Mouse (Mus musculus): Measurements from ENCODE around the gene Zfp553.
A peak's percentile ranks its signal among the peaks of the same experiment; 100 is the strongest.
"Not testable (repeated sequence)": the region's sequence is repeated elsewhere in the genome, so short reads cannot be mapped to it uniquely, and the experiment has no call there.

Zfp553 gene

GRCm38 (mm10) chr7:127233765-127234164 lies 904 bp downstream of the Zfp553 start:
- no peak for DNase-seq

- DNase-seq, result no peak
These were observed 1.9 kb downstream of the Zfp553 start for GRCm38 (mm10) chr7:127234777-127235176.

- DNase-seq, result no peak
These were observed 10.6 kb downstream of the Zfp553 start for GRCm38 (mm10) chr7:127243361-127243867.

DNA sequence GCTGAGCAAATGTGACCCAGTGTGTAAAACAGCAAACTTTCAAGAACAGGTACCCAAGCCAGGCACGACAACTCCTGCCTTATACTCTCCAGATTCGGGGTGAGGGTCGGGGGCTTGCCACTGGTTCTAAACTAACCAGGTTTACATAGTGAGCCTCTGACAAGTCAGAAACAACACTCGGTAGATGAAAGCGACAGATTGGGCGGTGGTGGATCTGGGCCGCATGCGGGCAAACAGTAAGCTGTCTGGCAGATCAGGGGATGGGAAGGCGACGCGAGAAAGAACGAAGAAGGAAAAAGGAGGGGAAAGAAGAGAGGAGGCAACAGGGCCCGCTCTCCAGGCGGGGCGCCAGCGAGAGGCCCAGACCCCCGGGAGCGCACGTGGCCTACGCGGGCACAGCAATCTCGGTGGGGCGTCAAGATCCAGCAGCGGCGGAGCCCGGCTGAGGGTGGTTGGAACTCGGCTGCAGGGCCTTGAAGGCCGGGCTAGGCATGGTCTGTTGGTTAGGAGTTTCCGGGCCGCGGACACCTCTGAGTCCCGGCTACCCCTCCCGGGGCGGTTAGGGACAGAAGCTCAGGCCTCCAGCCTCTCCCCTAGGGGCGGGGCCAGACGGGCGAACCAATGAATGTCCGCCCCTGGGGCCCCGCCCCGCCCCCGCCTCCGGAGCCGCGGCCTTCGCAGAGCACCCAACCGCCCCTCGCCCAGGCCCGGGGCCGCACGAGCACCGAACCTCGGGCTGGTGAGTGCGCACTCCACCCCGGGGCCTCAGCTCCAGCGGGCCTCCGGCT lies 11.2 kb downstream of the Zfp553 start, which contains the start of gene Zfp771:
TSS of gene Zfp771 (plus strand) at position 405 of the 788 bp plus-strand sequence.
- peak; percentile 92 to 98 for DNase-seq

DNA sequence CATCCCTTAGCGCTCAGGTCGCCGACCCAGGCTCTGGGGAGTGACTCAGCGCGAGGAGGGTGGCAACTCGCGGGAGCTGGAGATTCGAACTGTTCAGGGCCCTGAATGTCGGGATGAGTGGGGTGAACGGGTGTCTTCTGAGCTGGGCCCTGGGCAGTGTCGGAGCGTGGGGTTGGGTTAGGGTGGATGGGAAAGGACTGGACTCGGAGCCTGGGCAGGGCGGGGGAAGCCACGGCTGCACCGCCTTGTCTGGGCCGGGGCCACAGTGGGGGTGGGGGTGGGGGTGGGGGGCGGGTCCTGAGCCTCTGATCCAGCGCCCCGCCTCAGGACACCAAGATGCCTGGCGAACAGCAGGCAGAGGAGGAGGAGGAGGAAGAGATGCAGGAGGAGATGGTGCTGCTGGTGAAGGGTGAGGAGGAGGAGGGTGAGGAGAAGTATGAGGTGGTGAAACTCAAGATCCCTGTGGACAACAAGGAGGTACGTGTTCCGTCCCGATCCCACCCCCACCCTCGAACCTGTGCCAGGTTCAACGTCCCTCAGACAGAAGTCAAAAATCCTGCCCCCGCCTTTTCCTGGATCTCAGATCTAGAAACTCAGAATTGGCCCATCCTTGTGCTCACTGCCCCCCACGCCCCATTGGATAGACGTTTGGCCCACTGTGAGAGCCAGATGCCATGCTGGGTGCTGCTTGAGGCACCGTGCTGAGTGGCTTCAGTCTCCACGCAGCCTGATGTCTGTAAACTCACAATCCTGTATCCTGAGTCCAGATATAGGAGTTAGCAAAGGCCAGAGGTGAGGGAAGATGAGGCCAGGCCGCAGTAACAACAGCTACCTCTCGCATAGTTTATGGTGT lies 12.0 kb downstream of the Zfp553 start:
- DNase-seq, result peak in 1 of 2 experiments; percentile 18

DNA sequence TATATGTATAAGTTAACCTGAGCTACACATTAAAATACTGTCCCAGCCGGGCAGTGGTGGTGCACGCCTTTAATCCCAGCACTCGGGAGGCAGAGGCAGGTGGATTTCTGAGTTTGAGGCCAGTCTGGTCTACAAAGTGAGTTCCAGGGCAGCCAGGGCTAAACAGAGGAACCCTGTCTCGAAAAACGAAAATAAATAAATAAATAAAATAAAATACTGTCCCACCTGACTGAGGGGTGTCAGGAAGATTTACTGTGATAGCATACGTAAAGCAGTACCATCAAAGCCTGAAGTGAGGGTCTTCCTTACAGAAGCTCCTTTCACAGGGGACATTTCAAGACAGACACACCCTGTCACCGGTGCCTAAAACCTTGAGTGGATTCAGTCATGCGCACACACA lies 17.6 kb downstream of the Zfp553 start:
- not testable (repeated sequence) for DNase-seq

GRCm38 (mm10) chr7:127252414-127252813 lies 19.6 kb downstream of the Zfp553 start:
- DNase-seq, result no peak

- peak in 1 of 2 experiments; percentile 29 for DNase-seq
These were observed 20.5 kb downstream of the Zfp553 start for GRCm38 (mm10) chr7:127253341-127253740.

GRCm38 (mm10) chr7:127253821-127254769 lies 21.2 kb downstream of the Zfp553 start:
- DNase-seq, result peak; percentile 95 to 96

DNA sequence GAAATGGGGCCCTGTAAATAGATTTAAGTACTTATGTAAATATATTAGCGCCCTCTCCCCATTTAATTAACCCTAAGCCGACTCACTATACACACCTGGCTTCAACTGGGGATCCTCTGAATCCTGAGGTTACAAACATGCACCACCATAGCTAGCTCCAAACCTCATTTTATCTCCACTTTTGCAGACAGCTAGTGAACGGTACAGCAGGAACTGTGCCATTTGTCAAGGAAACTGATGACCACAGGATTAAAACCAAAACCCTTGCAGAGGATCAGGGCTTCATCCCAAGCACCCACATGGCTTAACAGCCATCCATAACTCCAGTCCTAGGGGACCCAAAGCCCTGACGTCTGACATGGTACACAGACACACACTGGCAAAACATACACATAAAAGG lies 22.1 kb downstream of the Zfp553 start:
- DNase-seq, result no peak

- no peak for DNase-seq
These were observed 23.1 kb downstream of the Zfp553 start for GRCm38 (mm10) chr7:127255965-127256364.

DNA sequence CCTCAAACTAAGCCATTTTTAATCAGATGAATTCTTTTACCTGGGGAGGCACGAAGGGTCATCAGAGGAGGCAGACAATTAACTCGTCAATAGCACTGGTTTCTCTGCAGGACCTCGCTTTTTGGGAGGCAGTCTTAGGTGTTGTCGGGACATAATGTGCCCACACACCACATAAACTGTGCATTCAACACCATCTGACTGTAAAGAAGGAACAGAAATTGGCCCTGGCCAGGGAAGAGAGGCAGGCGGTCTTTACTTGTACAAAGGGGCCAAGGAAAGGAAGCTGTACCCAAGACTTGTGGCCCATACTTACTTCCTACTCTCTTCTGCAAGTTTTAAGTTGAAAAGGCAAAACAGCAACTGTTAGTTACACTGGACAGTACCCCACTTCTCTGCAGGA lies 23.7 kb downstream of the Zfp553 start:
- no peak for DNase-seq

GRCm38 (mm10) chr7:127259186-127259905 lies 26.5 kb downstream of the Zfp553 start:
- DNase-seq, result no peak

- DNase-seq, result peak; percentile 97 to 98
These were observed 27.6 kb downstream of the Zfp553 start, which contains the start of gene Dctpp1 for GRCm38 (mm10) chr7:127260309-127261111. Gene Dctpp1 (minus strand): TSS chr7:127260709.

- DNase-seq, result no peak
These were observed 29.5 kb downstream of the Zfp553 start for GRCm38 (mm10) chr7:127262218-127262961.

DNA sequence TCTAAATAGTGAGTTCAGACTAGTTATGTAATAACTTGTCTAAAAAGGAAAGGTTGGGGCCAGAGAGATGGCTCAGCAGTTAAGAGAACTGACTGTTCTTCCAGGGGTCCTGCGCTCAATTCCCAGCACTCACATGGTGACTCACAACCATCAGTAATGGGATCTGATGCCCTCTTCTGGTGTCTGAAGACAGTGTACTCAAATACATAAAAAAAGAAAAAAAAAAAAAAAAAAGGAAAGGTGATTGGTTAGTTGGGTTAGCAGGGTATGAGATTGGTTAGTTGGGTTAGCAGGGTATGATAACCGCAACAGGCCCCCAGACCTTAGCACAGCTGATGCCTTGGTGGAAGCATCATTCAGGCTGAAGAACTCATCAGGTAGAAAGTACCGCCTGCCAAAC lies 30.7 kb downstream of the Zfp553 start:
- DNase-seq, result no peak

DNA sequence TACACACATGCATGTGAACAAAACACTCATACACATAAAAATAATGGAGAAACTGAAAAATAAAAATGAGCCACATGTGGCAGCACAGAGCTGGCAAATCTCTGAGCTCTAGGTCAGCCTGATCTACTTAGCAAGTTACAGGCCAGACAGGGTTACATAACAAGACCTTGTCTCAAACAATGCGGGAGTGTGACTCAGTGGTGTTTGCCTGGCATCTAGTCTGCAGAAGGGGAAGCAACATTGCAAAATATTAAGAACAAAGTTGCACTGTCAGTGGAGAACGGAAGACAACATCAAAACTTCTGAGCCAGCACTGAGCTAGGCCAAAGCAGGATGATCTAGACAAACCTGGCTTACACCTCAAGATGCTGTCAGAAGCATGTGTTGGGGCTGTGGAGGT lies 37.4 kb downstream of the Zfp553 start:
- DNase-seq, result no peak

DNA sequence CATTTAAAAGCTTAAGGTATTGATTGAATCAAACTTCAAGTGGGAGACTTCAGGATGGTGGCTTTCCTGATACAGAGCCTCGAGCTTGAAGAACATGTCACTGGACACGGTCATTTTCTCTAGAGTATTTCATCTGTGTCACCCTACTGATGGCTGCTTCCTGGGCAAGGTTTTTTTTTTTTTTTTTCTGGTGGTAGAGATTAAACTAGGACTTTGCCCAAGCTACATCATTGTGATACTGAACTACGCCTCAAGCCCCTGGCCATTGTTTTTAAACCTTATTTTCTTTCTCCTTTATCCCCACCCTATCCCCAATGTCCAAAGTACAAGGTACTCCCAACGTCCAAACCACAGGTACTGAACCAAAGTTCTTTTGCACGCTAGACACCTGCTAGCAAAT lies 37.8 kb downstream of the Zfp553 start:
- no peak for DNase-seq

DNA sequence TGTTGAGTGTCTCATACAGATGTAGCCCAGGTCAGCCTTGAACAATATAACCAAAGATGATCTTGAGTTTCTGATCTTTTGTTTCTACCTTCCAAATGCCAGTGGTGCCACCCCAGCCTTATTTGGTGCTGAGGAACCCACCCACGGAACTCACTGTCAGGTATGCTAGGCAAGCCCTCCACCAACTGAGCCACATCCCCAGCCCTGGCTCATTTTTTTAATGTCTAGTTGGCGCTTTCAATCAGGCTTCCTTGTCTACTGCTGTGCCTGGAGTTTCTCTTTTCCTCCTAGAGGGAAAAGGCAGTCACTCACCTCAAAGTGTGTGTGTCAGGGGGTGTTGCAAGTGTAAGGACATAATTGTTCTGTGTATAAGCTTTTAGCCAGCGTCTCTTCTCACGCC lies 38.2 kb downstream of the Zfp553 start:
- no peak for DNase-seq

DNA sequence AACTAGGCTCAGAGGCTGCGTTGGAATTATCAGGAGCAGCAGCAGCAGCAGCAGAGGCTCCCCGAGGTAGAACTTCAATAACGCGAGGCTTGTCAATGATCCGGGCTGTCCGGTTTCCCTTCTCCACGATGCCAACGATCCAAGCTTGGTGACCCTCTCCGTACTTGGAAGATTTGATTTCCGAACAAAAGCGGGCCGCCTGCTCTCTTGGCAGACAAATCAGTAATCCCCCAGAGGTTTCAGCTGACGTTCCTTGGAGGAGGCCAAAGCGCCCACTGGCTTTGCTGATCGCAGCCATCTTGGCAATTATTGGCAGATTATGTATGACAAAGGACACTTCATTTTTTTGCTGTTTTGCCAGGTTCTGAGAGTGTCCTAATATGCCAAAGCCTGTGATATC lies 39.7 kb downstream of the Zfp553 start:
- no peak for DNase-seq
